Mouse (Mus musculus) mature B cell (primary cell): Measurements from ENCODE around the gene Aldoc.

Experiments
- in situ Hi-C: fragments of 300-500 bp; cut with MboI; formaldehyde crosslinking; loops from 2 replicates; pipeline ENCODE4 v1.14.3; 2019

Aldoc gene

DNA sequence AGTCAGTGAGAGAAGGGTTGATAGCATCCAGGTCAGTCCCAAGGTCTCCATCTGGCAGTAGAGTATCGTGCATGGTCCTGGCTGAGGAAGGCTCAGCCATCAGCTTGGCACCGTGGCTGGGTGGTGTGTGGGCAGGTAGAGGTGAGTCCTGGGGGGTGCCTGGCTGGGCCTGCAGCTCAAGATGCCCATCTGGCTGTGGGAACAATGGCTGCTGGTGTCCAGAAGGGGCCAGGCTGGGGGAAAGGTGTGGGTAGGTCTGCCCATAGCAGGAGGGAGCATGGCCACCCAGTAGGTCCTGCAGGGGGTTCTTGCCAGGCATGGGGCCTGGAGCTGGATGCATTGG is 38.0 kb downstream of the Aldoc start:
- in situ Hi-C loops, result no loop called here

DNA sequence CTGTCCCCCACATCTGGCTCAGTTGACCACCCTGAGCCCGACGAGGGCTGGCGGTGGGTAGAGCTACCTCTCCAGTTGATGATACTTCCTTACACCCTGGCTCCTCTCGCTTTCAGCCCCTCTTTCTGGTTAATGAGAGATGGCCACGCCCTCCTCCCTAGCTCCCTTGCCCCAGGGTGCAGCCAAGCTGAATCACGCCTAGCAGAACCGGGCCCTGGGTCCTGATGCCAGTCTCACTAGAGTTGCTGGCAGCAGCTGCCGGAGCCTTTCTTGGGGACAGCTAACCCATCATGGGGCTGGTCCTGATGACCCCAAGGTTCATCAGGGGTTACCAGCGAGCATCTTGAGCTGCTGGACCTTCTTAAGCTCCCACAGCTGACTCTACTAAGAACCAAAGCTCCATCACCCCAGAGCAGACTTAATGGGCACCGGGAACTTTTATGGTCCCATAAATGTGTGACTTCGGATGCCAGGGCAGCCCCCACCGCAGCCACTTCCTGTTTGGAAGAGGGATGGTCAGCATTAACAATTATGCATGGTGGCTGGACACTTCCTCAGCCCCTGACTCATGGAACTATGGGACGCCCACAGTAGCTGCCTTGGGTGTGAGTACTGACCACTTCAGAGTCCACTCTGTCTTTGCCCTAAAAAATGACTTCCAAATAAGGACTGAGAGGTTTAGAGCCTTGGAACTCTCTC is 40.7 kb downstream of the Aldoc start:
- in situ Hi-C loops, result no loop called here

DNA sequence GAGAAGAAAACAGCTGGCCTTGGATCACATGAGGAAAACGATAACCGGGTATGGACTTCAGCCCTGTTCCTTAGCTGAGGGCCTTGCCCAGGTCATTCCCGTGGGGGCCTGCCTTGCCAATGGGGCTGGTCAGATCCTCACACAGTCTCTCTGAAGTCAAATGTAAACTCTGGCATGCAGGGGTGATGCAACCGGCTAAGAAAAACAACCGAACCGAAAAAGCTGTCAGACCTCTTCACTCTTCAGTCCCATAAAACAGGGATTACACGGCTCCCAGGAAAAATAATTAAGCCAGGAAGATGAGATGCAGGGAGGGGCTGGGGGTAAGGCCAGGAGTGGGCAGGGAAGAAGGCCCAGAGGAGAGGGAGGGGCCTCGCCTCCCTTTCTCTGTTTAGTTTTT is 41.3 kb downstream of the Aldoc start:
- in situ Hi-C loops, result no loop called here

DNA sequence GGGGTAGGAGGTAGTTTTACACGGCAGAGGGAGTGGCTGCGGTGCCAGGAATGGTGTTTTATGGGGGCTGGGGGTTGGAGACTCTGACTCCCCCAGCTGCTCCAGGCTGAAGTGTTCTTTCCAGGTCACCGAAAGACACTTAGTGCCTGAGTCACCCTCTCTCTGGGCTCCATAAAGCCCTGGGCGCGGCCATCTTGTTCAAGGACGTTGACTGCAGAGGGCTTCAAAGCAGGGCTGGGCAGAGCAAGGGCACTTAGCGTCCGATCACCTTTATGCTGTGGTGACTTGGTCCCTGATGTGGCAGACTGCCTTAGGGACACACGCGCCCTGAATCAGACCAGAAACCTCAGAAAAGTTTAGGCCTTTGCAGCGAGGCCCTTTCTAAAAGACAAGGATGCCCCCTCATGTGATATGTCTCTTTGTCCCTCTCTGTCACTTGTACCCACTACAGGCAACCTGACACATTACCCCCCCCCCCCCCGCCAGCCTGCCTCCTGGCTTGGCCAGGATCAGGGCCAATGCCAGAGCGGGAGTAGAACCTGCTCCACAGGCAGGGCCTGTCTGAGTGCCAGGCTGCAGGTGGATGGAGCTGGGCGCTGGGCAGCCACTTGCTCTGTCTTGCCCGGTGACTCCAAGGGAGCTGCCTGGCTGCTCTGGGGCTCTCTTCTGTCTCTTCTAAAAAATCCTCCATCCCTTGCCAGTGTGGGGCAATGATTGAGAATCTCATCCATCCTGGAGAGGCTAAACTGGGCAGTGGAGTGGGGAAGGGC is 44.9 kb downstream of the Aldoc start:
- in situ Hi-C loops, result no loop called here

DNA sequence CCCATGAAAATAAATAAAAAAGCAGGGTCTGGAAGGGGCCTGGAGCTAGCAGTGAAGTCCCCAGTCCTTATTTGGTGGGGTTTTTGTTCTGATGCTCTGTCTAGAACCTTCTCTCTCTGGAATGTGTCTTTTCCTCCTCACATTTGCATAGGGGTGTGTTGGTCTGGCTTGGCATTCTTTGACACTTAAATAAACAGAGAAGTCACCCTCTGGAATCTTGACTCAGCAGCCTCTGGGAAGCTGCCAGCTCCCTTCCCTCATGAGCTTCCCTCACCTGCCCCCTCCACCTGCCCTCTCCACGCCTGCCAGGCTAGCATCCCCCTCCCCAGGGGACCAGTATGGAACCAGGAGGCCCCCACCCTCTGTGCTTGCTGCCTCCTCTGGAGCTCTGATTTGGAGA is 47.6 kb downstream of the Aldoc start:
- in situ Hi-C loops, result no loop called here

DNA sequence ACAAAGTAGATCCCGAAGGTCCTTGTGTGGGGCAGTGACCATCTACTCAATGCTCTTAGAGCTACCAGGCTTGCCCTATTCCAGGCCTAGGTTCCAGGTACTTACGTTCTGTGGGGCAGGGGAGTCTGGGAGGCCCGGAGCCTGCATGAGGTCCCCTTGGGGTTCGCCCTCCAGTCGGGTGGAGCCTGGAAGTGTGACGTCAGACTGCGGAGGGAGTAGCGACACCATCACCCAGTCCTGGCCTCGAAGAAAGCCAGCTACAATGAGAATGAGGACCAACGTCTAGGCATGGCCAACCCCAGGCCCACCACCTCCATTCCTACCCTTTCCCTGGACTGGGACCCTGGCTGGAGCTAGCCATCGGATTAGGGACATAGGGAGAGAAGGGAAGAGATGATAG is 48.9 kb downstream of the Aldoc start:
- in situ Hi-C loops, result no loop called here

DNA sequence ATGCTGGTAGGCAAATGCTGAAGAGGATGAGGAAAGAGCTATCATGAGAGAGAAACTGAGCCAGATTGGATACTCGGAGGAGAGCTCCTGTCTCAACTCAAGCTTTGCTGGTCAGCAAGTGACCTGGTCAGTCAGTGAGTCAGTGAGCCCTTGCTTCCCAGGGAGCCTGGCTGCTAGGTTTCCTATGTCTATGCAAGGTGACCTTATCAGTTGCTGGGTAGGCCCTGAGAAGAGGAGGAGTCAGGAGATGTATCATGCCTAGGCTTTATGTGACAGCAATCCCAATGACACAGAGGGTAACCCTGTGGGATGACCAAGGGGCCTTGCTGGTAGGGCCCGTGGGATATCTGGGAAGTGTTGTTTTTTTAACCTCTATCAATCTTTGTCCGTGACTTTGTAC is 49.4 kb downstream of the Aldoc start:
- in situ Hi-C loops, result no loop called here

DNA sequence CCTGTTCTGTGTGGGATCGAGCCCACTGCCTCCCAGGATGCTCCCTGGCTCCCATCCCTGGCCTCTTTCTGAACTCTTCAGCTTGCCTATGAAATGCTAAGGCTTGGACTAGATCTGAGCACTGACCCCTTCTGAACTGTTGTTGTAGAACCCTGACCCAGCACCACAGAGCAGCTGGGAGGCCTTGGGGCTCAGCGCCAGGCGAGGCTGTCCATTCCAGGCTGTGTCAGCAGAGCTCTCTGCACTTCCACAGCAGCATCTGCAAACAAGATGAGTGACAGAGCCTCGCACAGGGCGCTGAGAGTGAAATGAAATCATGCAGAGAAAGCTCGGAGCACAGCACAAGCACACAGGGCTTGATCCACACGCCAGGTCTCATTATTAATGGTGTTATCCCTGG is 49.8 kb downstream of the Aldoc start:
- in situ Hi-C loops, result no loop called here

DNA sequence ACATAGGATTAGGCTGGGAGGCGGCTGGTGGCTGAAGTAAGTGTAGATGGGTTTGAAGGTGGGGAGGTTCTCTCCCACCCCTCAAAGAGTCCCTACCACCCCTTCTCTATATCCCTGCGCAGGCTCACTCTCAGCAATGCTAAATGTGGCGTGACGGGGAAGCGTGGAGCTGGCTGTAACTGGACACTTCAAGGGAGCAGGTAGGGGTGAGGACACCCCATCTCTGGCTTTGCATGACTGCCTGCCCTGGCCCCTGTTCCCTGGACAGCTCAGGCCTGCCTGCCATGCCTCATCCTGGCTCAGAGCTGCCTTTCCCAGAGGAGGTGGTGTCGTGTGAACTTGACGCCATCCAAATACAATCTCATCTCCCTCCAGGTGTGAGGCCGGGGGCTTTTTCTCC is 51.4 kb downstream of the Aldoc start:
- in situ Hi-C loops, result no loop called here
